Mouse (Mus musculus) hindbrain, embryonic 12.5 days (tissue): ENCODE data around the gene Ffar4. TPM values are rescaled to one million over a fixed set of nuclear protein-coding genes. Genes with fewer than 3 reads are reported as not detected.

Source experiments
- ATAC-seq: fragments of 200-750 bp; cut with Nextera tagmentation; 2 replicates; pipeline ENCODE4 v1.8.0; 2017; ENCODE audit warnings: moderate TSS enrichment; ENCODE audit not compliant: low FRiP score
- H3K27ac ChIP-seq: fragments of 300-500 bp; sonication (generic); 2 replicates; pipeline ENCODE4 v1.5.1; 2016; ENCODE audit warnings: mild to moderate bottlenecking
- H3K27me3 ChIP-seq: fragments of 300-500 bp; sonication (generic); 2 replicates; pipeline ENCODE4 v1.6.1; 2016; ENCODE audit warnings: mild to moderate bottlenecking
- H3K36me3 ChIP-seq: fragments of 300-500 bp; sonication (generic); 2 replicates; pipeline ENCODE4 v1.6.1; 2016; ENCODE audit warnings: mild to moderate bottlenecking
- H3K4me1 ChIP-seq: fragments of 300-500 bp; sonication (generic); 2 replicates; pipeline ENCODE4 v1.6.1; 2016
- H3K4me2 ChIP-seq: fragments of 300-500 bp; sonication (generic); replicated peaks from 2 replicates; pipeline ENCODE4 v1.6.1; 2016; ENCODE audit warnings: mild to moderate bottlenecking
- H3K4me3 ChIP-seq: fragments of 300-500 bp; sonication (generic); 2 replicates; pipeline ENCODE4 v1.5.1; 2016; ENCODE audit warnings: mild to moderate bottlenecking
- H3K9ac ChIP-seq: fragments of 300-500 bp; sonication (generic); 2 replicates; pipeline ENCODE4 v1.6.1; 2016; ENCODE audit warnings: mild to moderate bottlenecking, moderate library complexity
- H3K9me3 ChIP-seq: fragments of 300-500 bp; sonication (generic); replicated peaks from 2 replicates; pipeline ENCODE4 v1.6.1; 2016; ENCODE audit warnings: mild to moderate bottlenecking
- WGBS: fragments of 180-500 bp; shearing (Covaris S2); methylation state at CpG from one replicate; pipeline ENCODE4 v1.1.7; 2016; 5-methylcytosine and 5-hydroxymethylcytosine counted together
- polyA plus RNA-seq: library from polyadenylated mRNA; unstranded; fragments of >200 nt; fragmentation: Nextera tagmentation; extraction: Ambion mirVana; gene quantifications from 2 replicates; pipeline ENCODE4 v1.2.1, GENCODE M21; 2016

The Ffar4 gene
- polyA plus RNA-seq, result not detected in 2 replicates

- Histone ChIP-seq H3K36me3 (no peaks in the 10 kb centered on the region), H3K4me1 (peaks cover 11% of the 10 kb centered on the region), H3K9me3 (no peaks in the 10 kb centered on the region), H3K27me3 (peaks cover 61% of the 10 kb centered on the region), H3K9ac (no peak within 1 kb of the TSS), H3K4me3 (peak within 1 kb of the TSS; percentile 30), H3K27ac (no peak within 1 kb of the TSS), H3K4me2 (peak within 1 kb of the TSS; percentile 60)
- peak; percentile 43; the same call in 1 of the 2 replicates for ATAC-seq
- under 1% methylated on average over 77 of the region's 77 CpGs for WGBS
Observed at GRCm38 (mm10) chr19:38096858-38097758, at the start of gene Ffar4. Ffar4 (plus strand) TSS chr19:38097071.

DNA sequence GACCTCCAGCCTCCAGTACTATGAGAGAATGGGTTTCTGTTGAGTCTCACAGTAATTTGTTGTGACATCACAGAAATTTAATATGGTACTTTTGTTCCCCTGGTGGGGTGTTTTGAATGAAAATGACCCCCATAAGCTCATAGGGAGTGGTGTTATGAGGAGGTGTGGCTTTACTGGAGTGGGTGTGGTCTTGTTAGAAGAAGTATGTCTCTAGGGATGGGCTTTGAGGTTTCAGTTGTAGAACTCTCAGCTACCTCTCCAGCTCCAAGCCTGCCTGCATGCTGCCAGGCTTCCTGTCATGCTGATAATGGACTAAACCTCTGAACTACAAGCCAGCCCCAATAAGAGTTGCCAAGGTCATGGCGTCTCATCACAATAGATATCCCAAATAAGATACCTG is 47.2 kb upstream of the Ffar4 start:
- H3K27ac ChIP-seq, result no peak overlapping the region
- H3K27me3 ChIP-seq, result 0 out of 2 replicates have a peak, but pooled peaks cover 3% of the 10 kb centered on the region
- no peak overlapping the region for H3K9ac ChIP-seq
- ATAC-seq, result no peak
- 87% methylated on average over 1 of the region's 1 CpGs for WGBS
- no peaks in the 10 kb centered on the region for H3K4me1 ChIP-seq
- no peaks in the 10 kb centered on the region for H3K36me3 ChIP-seq
- no peak overlapping the region for H3K4me2 ChIP-seq
- no peaks in the 10 kb centered on the region for H3K9me3 ChIP-seq
- H3K4me3 ChIP-seq, result no peak overlapping the region

GRCm38 (mm10) chr19:38053227-38054041 is 43.4 kb upstream of the Ffar4 start:
- Histone ChIP-seq H3K9ac (no peak overlapping the region), H3K4me1 (peaks cover 13% of the 10 kb centered on the region), H3K27me3 (0 out of 2 replicates have a peak, but pooled peaks cover 3% of the 10 kb centered on the region), H3K4me3 (peak overlapping the region; percentile 66), H3K4me2 (peak overlapping the region; percentile 79), H3K9me3 (no peaks in the 10 kb centered on the region), H3K27ac (no peak overlapping the region), H3K36me3 (no peaks in the 10 kb centered on the region)
- no peak for ATAC-seq
- whole genome bisulfite sequencing, result 32% methylated on average over 8 of the region's 8 CpGs

DNA sequence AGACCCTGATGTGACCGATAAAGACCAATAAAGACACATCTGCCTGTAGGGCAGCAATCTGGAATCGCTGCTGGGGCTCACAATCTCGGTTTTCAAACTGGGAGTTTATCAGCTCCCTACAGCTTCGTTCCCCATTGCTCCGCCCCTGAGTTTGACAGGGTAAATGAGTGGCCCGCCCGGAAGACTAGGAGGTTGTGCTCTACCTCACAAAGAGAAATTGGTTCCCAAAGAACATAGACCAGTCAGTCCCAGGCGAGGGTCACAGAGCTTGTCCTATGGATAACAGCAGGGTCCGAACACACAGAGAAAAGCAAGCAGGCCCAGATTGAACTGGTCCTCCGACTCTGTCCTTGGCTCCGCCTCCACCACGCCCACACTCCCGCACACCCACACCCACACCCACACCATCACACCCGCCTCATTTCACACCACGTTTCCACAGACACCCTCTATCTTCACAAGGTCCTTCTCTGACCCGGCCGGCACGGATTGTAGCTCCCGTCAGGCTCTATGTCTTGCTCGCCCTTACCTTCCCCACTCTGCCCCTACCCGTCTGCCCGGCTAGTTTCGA is 42.6 kb upstream of the Ffar4 start:
- H3K36me3 ChIP-seq, result peaks cover 2% of the 10 kb centered on the region; the same call in 1 of the 2 replicates
- ATAC-seq, result no peak; the same call in 1 of the 2 replicates
- no peaks in the 10 kb centered on the region for H3K9me3 ChIP-seq
- H3K4me3 ChIP-seq, result peak overlapping the region; percentile 66
- 0 out of 2 replicates have a peak, but pooled peaks cover 3% of the 10 kb centered on the region for H3K27me3 ChIP-seq
- no peak overlapping the region for H3K27ac ChIP-seq
- H3K4me2 ChIP-seq, result peak overlapping the region; percentile 79
- peak overlapping the region; percentile 46 for H3K9ac ChIP-seq
- under 1% methylated on average over 23 of the region's 23 CpGs for whole genome bisulfite sequencing
- H3K4me1 ChIP-seq, result peaks cover 13% of the 10 kb centered on the region

GRCm38 (mm10) chr19:38054720-38055192 is 42.1 kb upstream of the Ffar4 start, which contains the start of gene Cep55:
Cep55 (plus strand) TSS chr19:38055011.
- Histone ChIP-seq H3K9me3 (no peaks in the 10 kb centered on the region), H3K9ac (peak within 1 kb of the TSS; percentile 63), H3K4me2 (peak within 1 kb of the TSS; percentile 79), H3K4me3 (peak within 1 kb of the TSS; percentile 66), H3K36me3 (peaks cover 5% of the 10 kb centered on the region), H3K4me1 (peaks cover 13% of the 10 kb centered on the region), H3K27ac (no peak within 1 kb of the TSS), H3K27me3 (0 out of 2 replicates have a peak, but pooled peaks cover 3% of the 10 kb centered on the region)
- WGBS, result under 1% methylated on average over 36 of the region's 36 CpGs
- ATAC-seq, result peak; percentile 97

DNA sequence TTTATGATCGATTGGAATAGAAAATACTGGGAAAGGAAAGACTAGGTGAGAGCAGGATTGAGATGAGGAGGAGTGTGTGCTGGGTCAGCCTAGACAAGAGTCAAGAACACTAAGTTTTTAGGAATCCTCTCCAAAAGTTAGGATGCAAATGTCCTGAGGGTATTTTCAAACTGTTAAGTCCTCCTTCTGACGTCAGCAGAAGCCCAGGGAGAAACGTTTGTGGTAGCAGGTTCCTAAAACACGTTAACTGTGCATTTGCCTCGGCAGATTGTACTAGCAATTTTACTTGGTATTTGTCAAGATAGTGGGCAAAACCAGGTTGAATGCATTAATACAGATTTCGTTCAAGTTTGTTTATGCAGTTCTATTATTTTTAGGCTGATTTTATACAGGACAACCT is 41.1 kb upstream of the Ffar4 start:
- H3K27ac ChIP-seq, result no peak overlapping the region
- H3K36me3 ChIP-seq, result peaks cover 14% of the 10 kb centered on the region
- WGBS, result 17% methylated on average over 6 of the region's 6 CpGs
- no peaks in the 10 kb centered on the region for H3K9me3 ChIP-seq
- peak overlapping the region; percentile 63 for H3K9ac ChIP-seq
- peak overlapping the region; percentile 79 for H3K4me2 ChIP-seq
- ATAC-seq, result no peak
- H3K4me3 ChIP-seq, result peak overlapping the region; percentile 66
- 0 out of 2 replicates have a peak, but pooled peaks cover 3% of the 10 kb centered on the region for H3K27me3 ChIP-seq
- peaks cover 13% of the 10 kb centered on the region for H3K4me1 ChIP-seq

DNA sequence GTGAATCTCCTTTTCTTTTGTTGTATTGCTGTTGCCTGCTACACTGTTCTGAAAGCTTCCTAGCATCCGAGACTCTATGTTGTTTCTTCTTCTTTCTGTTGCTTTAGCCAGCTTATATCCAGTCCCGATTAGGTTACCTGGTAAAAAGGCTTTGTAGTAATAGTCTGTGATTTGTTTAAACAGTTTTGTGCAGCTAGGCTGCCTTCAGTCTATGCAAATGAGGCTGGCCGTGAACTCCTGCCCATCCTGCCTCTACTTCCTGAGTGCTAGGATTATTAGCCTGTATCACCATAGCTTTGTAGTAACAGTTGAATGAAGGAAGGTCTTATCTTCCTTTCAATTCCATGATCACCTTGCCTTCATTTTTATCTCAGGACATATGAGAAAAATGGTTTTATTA is 40.6 kb upstream of the Ffar4 start:
- Histone ChIP-seq H3K9ac (0 out of 2 replicates have a peak overlapping the region, but pooled peaks have one; percentile 35), H3K27me3 (0 out of 2 replicates have a peak, but pooled peaks cover 3% of the 10 kb centered on the region), H3K9me3 (no peaks in the 10 kb centered on the region), H3K27ac (no peak overlapping the region), H3K4me1 (peaks cover 13% of the 10 kb centered on the region), H3K4me2 (peak overlapping the region; percentile 79), H3K4me3 (peak overlapping the region; percentile 66; the same call in 1 of the 2 replicates), H3K36me3 (peaks cover 19% of the 10 kb centered on the region)
- WGBS, result 62% methylated on average over 3 of the region's 3 CpGs
- ATAC-seq, result no peak

DNA sequence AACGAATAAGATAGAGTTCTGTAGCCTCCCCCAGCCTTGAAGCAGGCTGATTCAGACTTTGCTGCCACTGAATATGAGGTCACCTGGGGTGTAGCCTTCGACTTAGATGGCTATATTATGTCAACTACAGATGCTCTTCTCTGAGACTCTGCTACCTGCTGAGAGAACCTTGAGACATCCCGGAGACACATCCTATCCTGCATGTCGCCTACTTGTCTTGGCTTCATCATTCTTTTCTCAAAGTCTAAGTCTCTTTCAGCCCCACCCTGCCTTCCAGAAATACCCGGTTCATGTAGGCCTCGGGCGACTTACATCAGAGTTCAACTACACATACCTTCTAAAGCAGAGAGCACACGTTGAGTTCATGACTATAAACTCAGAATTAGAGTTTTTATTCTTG is 39.9 kb upstream of the Ffar4 start:
- Histone ChIP-seq H3K4me2 (no peak overlapping the region), H3K27me3 (0 out of 2 replicates have a peak, but pooled peaks cover 3% of the 10 kb centered on the region), H3K27ac (no peak overlapping the region), H3K9me3 (no peaks in the 10 kb centered on the region), H3K4me1 (peaks cover 13% of the 10 kb centered on the region), H3K36me3 (peaks cover 19% of the 10 kb centered on the region), H3K9ac (no peak overlapping the region), H3K4me3 (no peak overlapping the region)
- no peak for ATAC-seq
- 87% methylated on average over 8 of the region's 8 CpGs for WGBS

GRCm38 (mm10) chr19:38063201-38063600 is 33.7 kb upstream of the Ffar4 start:
- Histone ChIP-seq H3K4me2 (no peak overlapping the region), H3K4me3 (no peak overlapping the region), H3K9ac (no peak overlapping the region), H3K36me3 (peaks cover 23% of the 10 kb centered on the region), H3K4me1 (no peaks in the 10 kb centered on the region), H3K27ac (no peak overlapping the region), H3K27me3 (no peaks in the 10 kb centered on the region), H3K9me3 (no peaks in the 10 kb centered on the region)
- no peak for ATAC-seq
- WGBS, result 90% methylated on average over 3 of the region's 3 CpGs

DNA sequence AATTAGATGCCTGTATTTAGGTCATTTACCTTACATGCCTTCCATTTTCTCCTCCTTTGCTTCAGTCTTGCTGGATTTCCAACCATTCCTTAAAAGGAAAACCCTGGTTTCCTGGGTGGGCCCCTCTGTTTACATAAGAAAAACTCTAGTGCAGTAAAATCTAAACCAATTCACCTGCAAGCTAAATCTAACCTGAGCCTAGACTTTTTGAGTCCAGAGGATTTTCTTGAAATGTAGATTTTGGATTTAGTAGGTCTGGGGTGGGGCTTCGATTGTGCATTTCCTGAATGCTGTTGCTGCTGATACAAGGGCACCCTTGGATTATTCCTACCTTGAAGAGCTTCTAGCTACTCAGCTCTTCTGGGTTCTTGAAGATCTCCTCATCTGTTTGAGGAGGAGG is 32.8 kb upstream of the Ffar4 start:
- Histone ChIP-seq H3K9ac (no peak overlapping the region), H3K27ac (no peak overlapping the region), H3K4me2 (no peak overlapping the region), H3K9me3 (no peaks in the 10 kb centered on the region), H3K27me3 (no peaks in the 10 kb centered on the region), H3K4me3 (no peak overlapping the region), H3K4me1 (no peaks in the 10 kb centered on the region), H3K36me3 (peaks cover 22% of the 10 kb centered on the region)
- 92% methylated on average over 1 of the region's 1 CpGs for WGBS
- ATAC-seq, result no peak

DNA sequence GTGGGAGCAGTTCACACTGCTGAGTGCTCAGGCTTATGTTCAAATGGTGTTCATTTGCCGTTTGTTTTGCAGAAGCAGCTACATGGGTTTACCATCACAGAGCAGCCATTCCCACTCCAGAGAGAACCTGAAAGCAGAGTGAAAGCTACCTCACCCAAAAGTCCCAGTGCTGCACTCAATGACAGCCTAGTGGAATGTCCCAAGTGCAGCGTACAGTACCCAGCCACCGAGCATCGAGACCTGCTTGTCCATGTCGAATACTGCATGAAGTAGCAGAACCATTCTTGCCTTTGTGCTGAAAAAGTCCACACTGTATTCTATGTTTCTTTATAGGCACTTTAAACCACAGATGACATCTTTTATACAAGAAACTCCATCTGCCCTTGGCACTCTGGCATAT is 23.6 kb upstream of the Ffar4 start:
- H3K9ac ChIP-seq, result no peak overlapping the region
- H3K4me2 ChIP-seq, result no peak overlapping the region
- no peaks in the 10 kb centered on the region for H3K4me1 ChIP-seq
- ATAC-seq, result no peak
- 92% methylated on average over 5 of the region's 5 CpGs for WGBS
- no peaks in the 10 kb centered on the region for H3K27me3 ChIP-seq
- peaks cover 36% of the 10 kb centered on the region for H3K36me3 ChIP-seq
- no peaks in the 10 kb centered on the region for H3K9me3 ChIP-seq
- H3K4me3 ChIP-seq, result no peak overlapping the region
- no peak overlapping the region for H3K27ac ChIP-seq
